Mouse (Mus musculus) forebrain, embryonic 11.5 days (tissue): ENCODE measurements around the gene Mok. TPM values are rescaled to one million over a fixed set of nuclear protein-coding genes. Genes with fewer than 3 reads are reported as not detected.

Source experiments
- ATAC-seq: fragments of 200-750 bp; cut with Nextera tagmentation; replicated peaks from 2 replicates; pipeline ENCODE4 v1.8.0; 2017; ENCODE audit warnings: moderate TSS enrichment; ENCODE audit not compliant: low FRiP score
- DNase-seq: peaks from one replicate; pipeline ENCODE4 v3.0.0-alpha.2; 2017; ENCODE audit warnings: low spot score
- H3K27ac ChIP-seq: fragments of 300-500 bp; sonication (generic); 2 replicates; pipeline ENCODE4 v1.5.1; 2014; ENCODE audit warnings: low read depth, low read length
- H3K27me3 ChIP-seq: fragments of 300-500 bp; sonication (generic); 2 replicates; pipeline ENCODE4 v1.6.1; 2014; ENCODE audit warnings: mild to moderate bottlenecking, low read length, mixed read lengths; ENCODE audit not compliant: control insufficient read depth, insufficient read depth
- H3K36me3 ChIP-seq: fragments of 300-500 bp; sonication (generic); 2 replicates; pipeline ENCODE4 v1.6.1; 2014; ENCODE audit warnings: mild to moderate bottlenecking, low read length, moderate library complexity, mixed read lengths; ENCODE audit not compliant: control insufficient read depth, insufficient read depth
- H3K4me1 ChIP-seq: fragments of 300-500 bp; sonication (generic); replicated peaks from 2 replicates; pipeline ENCODE4 v1.6.1; 2014; ENCODE audit warnings: low read length, mixed read lengths; ENCODE audit not compliant: control insufficient read depth, insufficient read depth
- H3K4me2 ChIP-seq: fragments of 300-500 bp; sonication (generic); 2 replicates; pipeline ENCODE4 v1.6.1; 2014; ENCODE audit warnings: low read depth, mild to moderate bottlenecking, low read length, moderate library complexity, mixed read lengths; ENCODE audit not compliant: severe bottlenecking
- H3K4me3 ChIP-seq: fragments of 300-500 bp; sonication (generic); 2 replicates; pipeline ENCODE4 v1.5.1; 2014; ENCODE audit warnings: low read depth, low read length
- H3K9ac ChIP-seq: fragments of 300-500 bp; sonication (generic); 2 replicates; pipeline ENCODE4 v1.6.1; 2014; ENCODE audit warnings: low read length
- H3K9me3 ChIP-seq: fragments of 300-500 bp; sonication (generic); 2 replicates; pipeline ENCODE4 v1.6.1; 2016; ENCODE audit warnings: low read length, mixed read lengths; ENCODE audit not compliant: control insufficient read depth
- WGBS: fragments of 180-500 bp; shearing (Covaris S2); extraction: QIAGEN DNeasy Blood & Tissue Kit; methylation state at CpG from one replicate; pipeline ENCODE4 v1.1.7; 2014; 5-methylcytosine and 5-hydroxymethylcytosine counted together
- polyA plus RNA-seq: library from polyadenylated mRNA; unstranded; fragments of >200 nt; fragmentation: Nextera tagmentation; extraction: Ambion mirVana; gene quantifications from 2 replicates; pipeline ENCODE4 v1.2.1, GENCODE M21; 2014

Gene Mok
- polyA plus RNA-seq, 1 experiment from 2014 or later, result 12.5 TPM

- H3K4me2 ChIP-seq, result peak overlapping the region; percentile 44
- H3K9me3 ChIP-seq, result no peaks in the 10 kb centered on the region
- no peak for ATAC-seq
- H3K4me3 ChIP-seq, result peak overlapping the region; percentile 37
- peaks cover 15% of the 10 kb centered on the region for H3K27me3 ChIP-seq
- H3K27ac ChIP-seq, result no peak overlapping the region
- H3K4me1 ChIP-seq, result peaks cover 2% of the 10 kb centered on the region; the same call in 1 of the 2 replicates
- no peaks in the 10 kb centered on the region for H3K36me3 ChIP-seq
- DNase-seq, result peak; percentile 60
- H3K9ac ChIP-seq, result peak overlapping the region; percentile 49
- 1% methylated on average over 42 of the region's 42 CpGs for WGBS
Observed at GRCm38 (mm10) chr12:110844227-110845130, 3.7 kb upstream of the Mok start.

GRCm38 (mm10) chr12:110843194-110844048 is 2.7 kb upstream of the Mok start:
- peaks cover 13% of the 10 kb centered on the region for H3K27me3 ChIP-seq
- H3K9ac ChIP-seq, result peak overlapping the region; percentile 32; the same call in 1 of the 2 replicates
- ATAC-seq (0 out of 2 replicates have a peak, but pooled peaks have one; percentile 22), DNase-seq (peak; percentile 91)
- H3K4me2 ChIP-seq, result peak overlapping the region; percentile 44
- no peaks in the 10 kb centered on the region for H3K9me3 ChIP-seq
- WGBS, result 18% methylated on average over 32 of the region's 32 CpGs
- H3K27ac ChIP-seq, result no peak overlapping the region
- H3K4me1 ChIP-seq, result peaks cover 2% of the 10 kb centered on the region; the same call in 1 of the 2 replicates
- H3K4me3 ChIP-seq, result peak overlapping the region; percentile 37
- no peaks in the 10 kb centered on the region for H3K36me3 ChIP-seq

GRCm38 (mm10) chr12:110841731-110842493 is 1.2 kb upstream of the Mok start:
- peaks cover 7% of the 10 kb centered on the region for H3K4me1 ChIP-seq

GRCm38 (mm10) chr12:110837850-110838249 is 2.9 kb downstream of the Mok start:
- no peak overlapping the region for H3K4me2 ChIP-seq
- DNase-seq (no peak), ATAC-seq (no peak)
- no peaks in the 10 kb centered on the region for H3K9me3 ChIP-seq
- H3K27me3 ChIP-seq, result no peaks in the 10 kb centered on the region
- H3K27ac ChIP-seq, result peak overlapping the region; percentile 67
- WGBS, result 77% methylated on average over 8 of the region's 8 CpGs
- no peaks in the 10 kb centered on the region for H3K36me3 ChIP-seq
- H3K9ac ChIP-seq, result no peak overlapping the region
- H3K4me3 ChIP-seq, result no peak overlapping the region
- peaks cover 6% of the 10 kb centered on the region for H3K4me1 ChIP-seq

More at GRCm38 (mm10) chr12:110841731-110842493, 1.2 kb upstream of the Mok start:
- Histone ChIP-seq H3K36me3 (no peaks in the 10 kb centered on the region), H3K9ac (no peak overlapping the region), H3K4me2 (no peak overlapping the region), H3K9me3 (no peaks in the 10 kb centered on the region), H3K4me3 (no peak overlapping the region), H3K27me3 (peaks cover 13% of the 10 kb centered on the region), H3K27ac (no peak overlapping the region)
- WGBS, result 72% methylated on average over 5 of the region's 5 CpGs
- no peak for DNase-seq
- ATAC-seq, result no peak

GRCm38 (mm10) chr12:110837192-110837841 is 3.4 kb downstream of the Mok start:
- WGBS, result 22% methylated on average over 5 of the region's 5 CpGs
- Histone ChIP-seq H3K36me3 (no peaks in the 10 kb centered on the region), H3K9ac (peak overlapping the region; percentile 4; the same call in 1 of the 2 replicates), H3K4me2 (peak overlapping the region; percentile 8), H3K4me1 (peaks cover 6% of the 10 kb centered on the region), H3K9me3 (no peaks in the 10 kb centered on the region), H3K27ac (peak overlapping the region; percentile 67), H3K4me3 (no peak overlapping the region), H3K27me3 (no peaks in the 10 kb centered on the region)
- DNase-seq (no peak), ATAC-seq (peak; percentile 76)

GRCm38 (mm10) chr12:110836729-110837128 is 4.0 kb downstream of the Mok start:
- Histone ChIP-seq H3K4me2 (peak overlapping the region; percentile 8), H3K4me3 (no peak overlapping the region)
- 34% methylated on average over 6 of the region's 6 CpGs for whole genome bisulfite sequencing

GRCm38 (mm10) chr12:110835182-110835581 is 5.6 kb downstream of the Mok start:
- ATAC-seq (no peak), DNase-seq (no peak)
- Histone ChIP-seq H3K9ac (no peak overlapping the region), H3K36me3 (no peaks in the 10 kb centered on the region), H3K27me3 (no peaks in the 10 kb centered on the region), H3K4me2 (no peak overlapping the region), H3K4me1 (peaks cover 6% of the 10 kb centered on the region), H3K27ac (no peak overlapping the region), H3K9me3 (no peaks in the 10 kb centered on the region), H3K4me3 (no peak overlapping the region)
- WGBS, result 95% methylated on average over 3 of the region's 3 CpGs

More at GRCm38 (mm10) chr12:110836729-110837128, 4.0 kb downstream of the Mok start:
- peaks cover 6% of the 10 kb centered on the region for H3K4me1 ChIP-seq
- H3K36me3 ChIP-seq, result no peaks in the 10 kb centered on the region
- ATAC-seq (no peak; the same call in 1 of the 2 replicates), DNase-seq (no peak)
- H3K9me3 ChIP-seq, result no peaks in the 10 kb centered on the region
- H3K27me3 ChIP-seq, result no peaks in the 10 kb centered on the region
- peak overlapping the region; percentile 4; the same call in 1 of the 2 replicates for H3K9ac ChIP-seq
- H3K27ac ChIP-seq, result peak overlapping the region; percentile 67
